Mouse (Mus musculus): ENCODE measurements around the gene Sdk2. TPM values are rescaled to one million over a fixed set of nuclear protein-coding genes. Genes with fewer than 3 reads are reported as not detected.

Gene Sdk2
- polyA plus RNA-seq, 1 experiment: 1.2 TPM

- TF ChIP-seq POLR2A (IDR thresholded peaks at IDR 0.05; ENCODE audit: borderline replicate concordance, extremely low read depth, low read depth, low read length) (peak; percentile 53; the same call in 1 of the 2 replicates), CTCF (IDR thresholded peaks at IDR 0.05; ENCODE audit: insufficient read depth, low read length) (no peak)
- Histone ChIP-seq H3K4me1 (ENCODE audit: control insufficient read depth, insufficient read depth, low read length) (peaks cover 8% of the 10 kb centered on the region), H3K4me3 (replicated peaks; ENCODE audit: extremely low read depth, low read depth, low read length) (no peak overlapping the region)
- 52% methylated on average over 9 of the region's 9 CpGs for WGBS
- no peak for DNase-seq
These were observed 260.3 kb downstream of the Sdk2 start for GRCm38 (mm10) chr11:113806382-113807077.

- H3K4me1 ChIP-seq (ENCODE audit: control insufficient read depth, insufficient read depth, low read length): peaks cover 8% of the 10 kb centered on the region
- WGBS: 56% methylated on average over 10 of the region's 10 CpGs
- DNase-seq: no peak
- H3K4me3 ChIP-seq (replicated peaks; ENCODE audit: extremely low read depth, low read depth, low read length): no peak overlapping the region
- no peak for TF ChIP-seq CTCF (IDR thresholded peaks at IDR 0.05; ENCODE audit: insufficient read depth, low read length)
- TF ChIP-seq POLR2A (IDR thresholded peaks at IDR 0.05; ENCODE audit: borderline replicate concordance, extremely low read depth, low read depth, low read length): no peak
These were observed 260.9 kb downstream of the Sdk2 start for GRCm38 (mm10) chr11:113805974-113806373.

GRCm38 (mm10) chr11:113803321-113803941, 263.4 kb downstream of the Sdk2 start:
- WGBS: 42% methylated on average over 9 of the region's 9 CpGs
- H3K4me1 ChIP-seq (ENCODE audit: control insufficient read depth, insufficient read depth, low read length): peaks cover 8% of the 10 kb centered on the region
- H3K4me3 ChIP-seq (replicated peaks; ENCODE audit: extremely low read depth, low read depth, low read length): no peak overlapping the region
- TF ChIP-seq POLR2A (IDR thresholded peaks at IDR 0.05; ENCODE audit: borderline replicate concordance, extremely low read depth, low read depth, low read length) (no peak), CTCF (IDR thresholded peaks at IDR 0.05; ENCODE audit: insufficient read depth, low read length) (no peak)
- no peak for DNase-seq

- no peak overlapping the region for H3K4me3 ChIP-seq (replicated peaks; ENCODE audit: extremely low read depth, low read depth, low read length)
- 34% methylated on average over 12 of the region's 12 CpGs for WGBS
- no peak for DNase-seq
- TF ChIP-seq CTCF (IDR thresholded peaks at IDR 0.05; ENCODE audit: insufficient read depth, low read length): no peak
- no peak for TF ChIP-seq POLR2A (IDR thresholded peaks at IDR 0.05; ENCODE audit: borderline replicate concordance, extremely low read depth, low read depth, low read length)
- peaks cover 8% of the 10 kb centered on the region for H3K4me1 ChIP-seq (ENCODE audit: control insufficient read depth, insufficient read depth, low read length)
These were observed 264.4 kb downstream of the Sdk2 start for GRCm38 (mm10) chr11:113802456-113802855.

- H3K4me3 ChIP-seq (replicated peaks; ENCODE audit: extremely low read depth, low read depth, low read length): no peak overlapping the region
- WGBS: 95% methylated on average over 12 of the region's 12 CpGs
- H3K4me1 ChIP-seq (ENCODE audit: control insufficient read depth, insufficient read depth, low read length): peaks cover 3% of the 10 kb centered on the region; the same call in 1 of the 2 replicates
- TF ChIP-seq POLR2A (IDR thresholded peaks at IDR 0.05; ENCODE audit: borderline replicate concordance, extremely low read depth, low read depth, low read length): no peak
- TF ChIP-seq CTCF (IDR thresholded peaks at IDR 0.05; ENCODE audit: insufficient read depth, low read length): no peak
- no peak for DNase-seq
These were observed 266.8 kb downstream of the Sdk2 start for GRCm38 (mm10) chr11:113800026-113800425.

- no peak for TF ChIP-seq CTCF (IDR thresholded peaks at IDR 0.05; ENCODE audit: insufficient read depth, low read length)
- no peak for TF ChIP-seq POLR2A (IDR thresholded peaks at IDR 0.05; ENCODE audit: borderline replicate concordance, extremely low read depth, low read depth, low read length)
- H3K4me3 ChIP-seq (replicated peaks; ENCODE audit: extremely low read depth, low read depth, low read length): no peak overlapping the region
- DNase-seq: no peak
- WGBS: 64% methylated on average over 14 of the region's 14 CpGs
- peaks cover 3% of the 10 kb centered on the region; the same call in 1 of the 2 replicates for H3K4me1 ChIP-seq (ENCODE audit: control insufficient read depth, insufficient read depth, low read length)
These were observed 267.8 kb downstream of the Sdk2 start for GRCm38 (mm10) chr11:113799041-113799447.

- TF ChIP-seq CTCF (IDR thresholded peaks at IDR 0.05; ENCODE audit: insufficient read depth, low read length) (no peak), POLR2A (IDR thresholded peaks at IDR 0.05; ENCODE audit: borderline replicate concordance, extremely low read depth, low read depth, low read length) (no peak)
- 72% methylated on average over 6 of the region's 6 CpGs for WGBS
- peaks cover 2% of the 10 kb centered on the region; the same call in 1 of the 2 replicates for H3K4me1 ChIP-seq (ENCODE audit: control insufficient read depth, insufficient read depth, low read length)
- H3K4me3 ChIP-seq (replicated peaks; ENCODE audit: extremely low read depth, low read depth, low read length): no peak overlapping the region
- DNase-seq: no peak
These were observed 268.8 kb downstream of the Sdk2 start for GRCm38 (mm10) chr11:113798011-113798410.

- WGBS: 75% methylated on average over 19 of the region's 19 CpGs
- DNase-seq: no peak
- Histone ChIP-seq H3K4me3 (replicated peaks; ENCODE audit: extremely low read depth, low read depth, low read length) (no peak overlapping the region), H3K4me1 (ENCODE audit: control insufficient read depth, insufficient read depth, low read length) (no peaks in the 10 kb centered on the region)
- no peak for TF ChIP-seq POLR2A (IDR thresholded peaks at IDR 0.05; ENCODE audit: borderline replicate concordance, extremely low read depth, low read depth, low read length)
- no peak for TF ChIP-seq CTCF (IDR thresholded peaks at IDR 0.05; ENCODE audit: insufficient read depth, low read length)
These were observed 269.5 kb downstream of the Sdk2 start for GRCm38 (mm10) chr11:113797014-113797983.

- 72% methylated on average over 12 of the region's 12 CpGs for WGBS
These were observed 271.0 kb downstream of the Sdk2 start for GRCm38 (mm10) chr11:113795846-113796245.

More at GRCm38 (mm10) chr11:113795846-113796245, 271.0 kb downstream of the Sdk2 start:
- DNase-seq: no peak
- TF ChIP-seq POLR2A (IDR thresholded peaks at IDR 0.05; ENCODE audit: borderline replicate concordance, extremely low read depth, low read depth, low read length) (no peak), CTCF (IDR thresholded peaks at IDR 0.05; ENCODE audit: insufficient read depth, low read length) (no peak)
- no peaks in the 10 kb centered on the region for H3K4me1 ChIP-seq (ENCODE audit: control insufficient read depth, insufficient read depth, low read length)
- H3K4me3 ChIP-seq (replicated peaks; ENCODE audit: extremely low read depth, low read depth, low read length): no peak overlapping the region

Data from lung, adult 2 months (tissue).